Mouse (Mus musculus) olfactory bulb, adult 2 months (tissue): Measurements from ENCODE around the gene Stat3.

ENCODE experiments used
- CTCF ChIP-seq: fragments of 200-500 bp; IDR thresholded peaks from 2 replicates; pipeline ENCODE4 v1.5.1; 2012; ENCODE audit warnings: low read depth, mild to moderate bottlenecking, low read length, moderate library complexity; ENCODE audit not compliant: insufficient read depth
- POLR2A ChIP-seq: fragments of 200-500 bp; IDR thresholded peaks from 2 replicates; pipeline ENCODE4 v1.6.1; 2012; ENCODE audit warnings: mild to moderate bottlenecking, low read depth, low read length, moderate library complexity; ENCODE audit not compliant: insufficient read depth

DNA sequence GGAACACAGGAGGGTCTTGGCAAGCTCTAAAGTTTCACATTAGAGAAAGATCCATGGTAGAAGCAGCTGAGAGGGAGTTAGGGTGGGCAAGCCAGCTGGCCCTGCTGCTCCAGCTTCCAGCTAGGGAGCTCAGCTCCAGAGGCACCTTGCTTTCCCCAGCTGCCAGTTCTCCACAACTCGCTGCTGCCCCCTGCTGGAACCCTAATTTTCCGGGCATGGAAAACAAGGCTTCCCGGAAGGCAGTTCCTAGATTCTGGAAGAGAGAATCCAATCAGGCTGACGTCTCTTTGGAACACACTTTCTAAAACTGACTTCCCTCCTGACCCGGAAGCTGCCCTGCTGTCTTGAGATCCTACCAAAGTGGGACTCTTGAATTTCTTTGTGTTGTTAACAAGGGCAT lies 17.9 kb upstream of the Stat3 start:
- TF ChIP-seq CTCF: peak; percentile 83
- TF ChIP-seq POLR2A: no peak
